Mouse (Mus musculus) thymus, postnatal 10 days (tissue): ENCODE data around the gene F7.
"Not testable (repeated sequence)": the region's sequence is repeated elsewhere in the genome, so short reads cannot be mapped to it uniquely, and the experiment has no call there.

Source experiments
- DNase-seq, 2 experiments: peaks; one replicate each; pipeline ENCODE4 v3.0.0; 2021; ENCODE audit warnings: low spot score in 2 of 2

Gene F7

DNA sequence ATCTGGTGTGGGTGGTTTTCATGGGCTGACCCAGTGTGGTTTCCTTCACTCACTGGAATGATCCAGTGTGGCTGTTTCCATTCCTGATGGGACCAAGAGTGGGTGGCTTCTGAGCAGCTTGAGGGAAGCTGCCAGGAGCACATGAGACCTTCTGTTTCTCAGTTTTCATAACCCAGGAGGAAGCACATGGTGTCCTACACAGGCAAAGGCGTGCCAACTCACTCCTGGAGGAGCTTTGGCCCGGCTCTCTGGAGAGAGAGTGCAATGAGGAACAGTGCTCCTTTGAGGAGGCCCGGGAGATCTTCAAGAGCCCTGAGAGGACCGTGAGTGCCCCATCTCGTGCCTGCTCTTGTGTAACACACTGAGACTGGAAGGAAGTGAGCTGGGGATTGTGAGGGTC lies 2.6 kb downstream of the F7 start:
- DNase-seq: no peak

DNA sequence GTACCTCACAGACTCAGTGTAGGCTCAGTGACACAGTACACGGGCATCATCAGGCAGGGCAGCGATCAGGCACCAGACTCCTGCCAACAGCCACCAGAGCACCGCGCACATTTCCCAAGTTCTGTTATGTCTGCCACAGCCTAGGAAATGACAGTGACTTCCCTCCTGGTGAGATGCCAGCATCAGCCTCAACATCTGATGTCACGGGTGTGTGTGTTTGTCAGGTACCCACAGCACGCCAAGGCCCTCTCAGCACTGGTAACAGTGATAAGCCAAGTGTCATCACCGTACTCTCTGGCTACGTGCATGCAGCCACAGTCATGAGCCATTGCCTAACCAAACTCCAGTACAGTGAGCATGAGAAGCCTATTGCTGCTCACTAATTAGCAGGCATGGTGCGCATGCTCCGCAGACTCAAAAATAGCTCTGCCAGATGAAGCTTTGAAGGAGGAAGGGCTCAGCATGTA lies 10.5 kb downstream of the F7 start:
- DNase-seq: no peak

DNA sequence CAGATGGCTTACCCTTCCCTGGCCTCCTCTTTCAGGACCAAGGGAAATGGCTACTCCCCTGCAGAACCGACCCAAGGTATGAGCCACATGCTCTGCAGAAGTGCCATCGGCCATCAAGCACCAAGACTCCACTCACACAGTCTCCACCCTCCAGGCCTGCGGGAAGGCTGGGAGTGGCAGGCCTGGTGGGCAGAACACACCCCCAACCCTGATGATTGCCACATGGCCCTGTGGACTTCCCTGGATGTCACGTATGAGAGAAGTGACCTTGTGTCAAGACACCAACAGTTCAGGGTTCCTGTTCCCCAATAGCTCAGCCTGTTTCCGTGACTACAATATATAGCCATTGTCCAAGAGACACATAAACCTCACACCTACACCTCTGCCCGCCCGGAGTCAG lies 11.2 kb downstream of the F7 start, which contains the start of gene F10:
TSS of gene F10 (plus strand) at position 294 of the 400 bp plus-strand sequence.
- no peak for DNase-seq

DNA sequence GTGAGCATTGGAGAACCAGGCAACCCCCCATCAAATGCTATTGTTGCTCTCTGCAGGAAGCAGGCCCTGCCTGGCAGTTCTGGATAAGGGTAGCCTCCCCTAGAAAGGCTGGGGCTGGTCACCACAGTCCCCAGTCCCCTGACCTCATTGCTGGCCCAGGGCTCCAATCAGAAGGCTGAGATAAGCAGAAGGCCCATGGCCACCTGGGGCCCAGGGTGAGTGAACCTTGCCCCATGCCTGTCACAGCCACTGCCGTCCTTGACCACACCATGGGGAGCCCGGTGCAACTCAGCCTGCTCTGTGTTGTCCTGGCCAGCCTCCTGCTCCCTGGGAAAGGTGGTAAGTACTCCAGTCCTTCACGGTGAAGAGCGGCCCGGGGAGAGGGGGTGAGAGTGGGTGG lies 11.7 kb downstream of the F7 start:
- DNase-seq: no peak

DNA sequence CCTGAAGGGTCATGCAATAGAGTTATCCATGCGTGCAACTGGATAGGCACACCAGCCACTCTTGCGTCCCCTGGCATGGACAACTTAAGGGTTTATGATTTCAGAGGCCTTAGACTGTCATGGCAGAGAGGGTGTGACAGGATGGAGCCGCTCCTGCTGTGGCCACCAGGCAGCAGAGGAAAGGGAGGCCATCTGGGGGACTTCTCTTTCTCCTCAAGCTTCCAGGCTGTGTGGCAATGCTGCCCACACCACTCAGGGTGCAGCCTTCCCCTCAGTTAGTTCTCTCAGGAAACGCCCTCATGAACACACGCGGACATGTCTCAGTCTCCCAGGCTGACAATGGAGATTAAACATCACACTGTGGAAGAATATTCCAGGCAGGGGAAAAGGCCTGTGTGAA lies 13.2 kb downstream of the F7 start:
- DNase-seq: no peak

DNA sequence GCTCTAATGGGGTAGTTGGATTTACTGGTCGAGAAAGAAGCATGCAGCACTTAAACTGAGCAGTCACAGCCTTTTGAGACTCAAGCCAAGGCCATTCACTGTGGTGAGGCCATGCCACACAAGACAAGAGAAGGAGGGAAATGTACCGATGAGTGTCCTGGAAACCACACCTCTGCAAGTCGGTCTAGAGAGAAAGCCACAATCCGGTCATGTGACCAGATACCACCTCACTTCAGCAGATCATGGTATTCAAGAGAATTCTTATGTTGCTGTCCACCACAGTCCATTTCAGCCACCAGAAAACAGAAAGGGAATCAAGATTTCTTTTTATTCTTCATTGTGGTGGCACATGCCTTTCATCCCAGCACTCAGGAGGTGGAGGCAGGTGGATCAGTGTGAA lies 15.6 kb downstream of the F7 start:
- no peak for DNase-seq

DNA sequence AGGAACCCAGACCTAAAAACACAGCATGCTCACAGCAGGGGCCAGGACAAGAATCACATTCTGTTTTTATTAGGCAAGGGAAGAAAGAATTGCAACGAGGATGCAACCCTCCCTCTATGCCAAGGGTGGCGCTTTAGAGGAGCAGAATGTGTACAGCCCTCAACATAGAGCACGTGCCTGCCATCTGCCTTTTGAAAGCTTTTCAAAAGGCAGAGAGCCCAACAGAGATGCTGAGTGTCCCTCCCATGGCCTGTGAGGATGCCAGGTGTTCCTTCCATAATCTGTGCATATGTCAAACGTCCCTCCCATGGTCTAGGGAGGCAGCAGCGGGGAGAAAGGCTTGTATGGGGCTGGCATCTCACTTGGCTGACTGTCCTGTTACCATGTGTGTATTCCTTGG lies 21.8 kb downstream of the F7 start:
- DNase-seq: no peak

DNA sequence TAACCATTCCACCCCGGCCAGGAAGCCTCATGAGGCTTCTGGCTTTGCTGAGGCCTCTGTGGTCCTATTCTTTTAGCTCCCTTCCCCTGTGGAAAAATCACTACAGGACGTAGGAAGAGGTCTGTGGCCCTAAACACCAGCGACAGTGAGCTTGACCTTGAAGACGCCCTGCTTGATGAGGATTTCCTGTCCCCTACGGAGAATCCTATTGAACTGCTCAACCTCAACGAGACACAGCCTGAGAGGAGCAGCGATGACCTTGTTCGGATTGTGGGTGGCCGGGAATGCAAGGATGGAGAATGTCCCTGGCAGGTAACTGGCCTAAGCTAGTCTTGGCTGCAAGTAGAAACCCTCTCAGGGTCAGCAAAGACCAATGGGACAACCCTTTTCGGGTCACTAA lies 24.7 kb downstream of the F7 start:
- no peak for DNase-seq

DNA sequence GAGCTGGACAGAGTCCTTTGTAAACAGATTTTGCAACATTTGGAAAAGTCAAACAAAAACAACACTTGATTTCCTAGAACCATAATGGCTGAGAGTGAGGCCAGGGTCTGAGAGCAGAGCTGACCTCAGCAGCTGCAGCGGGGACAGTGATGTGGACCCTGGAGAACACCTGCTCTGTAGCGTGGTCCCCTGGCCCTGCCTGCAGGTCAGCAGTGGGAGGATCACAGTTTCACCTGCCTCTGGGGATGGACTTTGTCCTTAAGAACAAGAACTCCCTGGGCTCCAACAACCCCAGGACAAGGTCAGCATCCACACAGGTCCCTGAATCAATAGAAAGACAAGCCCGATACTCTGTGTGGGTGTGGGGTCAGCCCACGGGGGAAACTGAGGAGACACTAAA lies 31.5 kb downstream of the F7 start:
- DNase-seq: no peak

DNA sequence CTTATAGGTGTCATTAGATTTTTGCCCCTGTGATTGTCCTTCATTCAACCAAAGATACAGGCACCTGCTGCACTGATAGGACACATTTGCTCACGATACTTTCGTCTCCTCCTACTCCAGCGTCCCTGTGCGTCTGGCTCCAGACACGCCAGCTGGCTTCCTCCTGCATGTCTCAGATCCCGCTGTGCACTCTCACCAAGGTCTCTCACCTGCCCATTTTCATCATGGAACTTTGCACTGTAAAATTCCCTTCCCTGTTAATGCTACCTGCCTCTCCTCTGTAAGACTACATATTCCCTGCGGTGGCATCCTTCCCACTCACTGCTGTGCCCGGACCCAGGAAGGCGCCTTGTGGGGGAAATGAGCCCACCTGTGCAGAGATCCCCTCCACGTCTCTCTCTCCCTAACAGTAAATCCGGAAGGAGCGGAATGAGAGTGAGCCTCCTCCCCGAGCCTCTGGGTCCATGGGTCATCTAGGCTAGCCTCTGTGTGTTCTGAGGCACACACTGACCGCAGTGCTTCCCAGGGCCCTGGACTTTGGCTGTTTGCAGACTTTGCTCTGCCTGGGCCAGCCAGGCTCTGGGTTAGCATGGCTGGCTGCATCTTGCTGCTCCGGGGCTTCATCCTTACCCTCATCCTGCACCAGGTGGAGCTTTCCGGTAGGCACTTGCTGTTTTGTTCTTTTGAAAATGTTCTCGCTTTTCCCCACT lies 34.8 kb downstream of the F7 start, which contains the start of gene Proz:
TSS of gene Proz (plus strand) at position 474 of the 710 bp plus-strand sequence.
- no peak for DNase-seq

DNA sequence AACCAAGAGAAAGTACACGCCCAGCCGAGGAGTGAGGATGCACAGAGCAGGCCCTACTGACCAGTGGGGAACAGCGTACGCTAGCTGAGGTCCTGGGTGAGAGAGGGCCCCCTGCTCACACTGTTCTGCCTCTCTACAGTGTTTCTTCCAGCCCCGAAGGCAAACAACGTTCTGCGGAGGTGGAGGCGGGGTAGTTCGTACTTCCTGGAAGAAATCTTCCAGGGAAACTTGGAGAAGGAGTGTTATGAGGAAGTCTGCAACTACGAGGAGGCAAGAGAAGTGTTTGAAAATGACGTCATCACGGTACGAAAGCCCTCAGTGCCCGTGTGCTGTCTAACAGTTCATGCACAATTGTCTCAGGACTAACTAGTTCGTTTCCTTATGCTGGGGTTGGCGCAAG lies 37.3 kb downstream of the F7 start:
- no peak for DNase-seq

DNA sequence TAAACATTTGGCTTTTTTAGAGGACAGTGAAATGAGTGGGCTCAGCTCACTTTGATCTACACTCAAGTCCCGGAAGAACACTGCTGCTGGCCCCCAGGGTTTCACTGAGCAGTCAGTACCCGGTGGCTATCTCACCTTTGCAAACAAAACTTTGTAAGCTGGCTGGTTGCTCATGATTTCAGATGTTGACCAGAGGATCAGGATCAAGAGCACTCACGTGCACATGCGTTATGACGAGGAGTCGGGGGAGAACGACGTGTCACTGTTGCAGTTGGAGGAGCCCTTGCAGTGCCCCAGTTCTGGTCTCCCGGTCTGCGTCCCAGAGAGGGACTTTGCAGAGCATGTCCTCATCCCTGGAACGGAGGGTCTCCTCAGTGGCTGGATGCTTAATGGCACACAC lies 47.4 kb downstream of the F7 start:
- no peak for DNase-seq

DNA sequence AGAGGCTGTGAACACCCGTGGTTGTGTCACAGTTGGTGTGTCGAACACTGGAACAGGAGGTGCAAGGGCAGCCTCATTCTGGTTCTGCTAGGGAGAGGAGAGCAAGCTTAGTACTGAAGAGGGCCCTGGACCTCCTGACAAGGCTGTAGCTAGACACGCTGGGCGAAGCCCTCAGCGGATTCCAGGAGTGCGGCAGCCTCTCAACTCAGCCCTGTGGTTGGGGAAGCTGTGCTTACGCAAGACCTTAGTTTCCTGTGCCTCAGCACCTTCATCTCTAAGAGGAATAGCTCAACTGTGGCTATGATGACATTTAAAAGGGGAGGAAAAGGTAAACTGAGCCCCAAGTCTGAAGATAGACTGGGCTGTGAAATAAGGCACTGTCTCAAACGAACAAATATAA lies 49.2 kb downstream of the F7 start:
- DNase-seq: no peak

DNA sequence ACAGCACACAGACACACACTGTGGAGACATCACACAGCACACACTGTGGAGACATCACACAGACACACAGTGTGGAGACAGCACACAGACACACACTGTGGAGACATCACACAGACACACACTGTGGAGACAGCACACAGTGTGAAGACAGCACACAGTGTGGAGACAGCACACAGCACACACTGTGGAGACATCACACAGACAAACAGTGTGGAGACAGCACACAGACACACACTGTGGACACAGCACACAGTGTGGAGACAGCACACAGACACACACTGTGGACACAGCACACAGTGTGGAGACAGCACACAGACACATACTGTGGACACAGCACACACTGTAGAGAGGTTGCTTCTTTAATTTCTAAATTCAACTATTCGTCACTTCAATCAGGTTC lies 49.7 kb downstream of the F7 start:
- DNase-seq: not testable (repeated sequence)

DNA sequence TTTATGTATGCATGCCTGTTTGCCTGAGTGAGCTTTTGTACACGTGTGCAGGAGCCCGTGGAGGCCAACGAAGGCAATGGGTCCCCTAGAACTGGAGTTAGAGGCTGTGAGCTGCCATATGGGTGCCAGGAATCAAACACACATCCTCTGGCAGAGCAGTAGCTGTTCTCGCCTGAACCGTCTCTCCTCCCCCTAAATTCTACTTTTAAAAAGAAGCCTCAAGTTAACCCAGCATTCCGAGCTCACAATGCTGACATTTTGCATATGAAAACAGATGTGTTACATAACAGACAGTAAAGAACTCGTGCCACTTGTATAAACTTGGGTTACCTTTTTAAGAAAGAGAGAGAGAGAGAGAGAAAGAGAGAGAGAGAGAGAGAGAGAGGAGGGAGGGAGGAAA lies 51.7 kb downstream of the F7 start:
- no peak for DNase-seq
